Mouse (Mus musculus) brain, embryonic 14.5 days (tissue): ENCODE measurements around the gene Erp29. TPM values are rescaled to one million over a fixed set of nuclear protein-coding genes. Genes with fewer than 3 reads are reported as not detected.
A peak's percentile ranks its signal among the peaks of the same experiment; 100 is the strongest.

Experiments
- DNase-seq: peaks from one replicate; pipeline ENCODE4 v3.0.0-alpha.2; 2011; ENCODE audit warnings: low read depth
- CTCF ChIP-seq: fragments of 200-500 bp; IDR thresholded peaks from 2 replicates; pipeline ENCODE4 v1.5.1; 2012; ENCODE audit warnings: inconsistent platforms, mild to moderate bottlenecking, moderate library complexity, borderline replicate concordance; ENCODE audit not compliant: insufficient read depth, insufficient read length; ENCODE audit errors: extremely low read depth
- POLR2A ChIP-seq: fragments of 200-500 bp; IDR thresholded peaks from 2 replicates; pipeline ENCODE4 v1.6.1; 2012; ENCODE audit warnings: mild to moderate bottlenecking, inconsistent platforms, borderline replicate concordance; ENCODE audit not compliant: poor library complexity, insufficient read depth, insufficient read length, severe bottlenecking; ENCODE audit errors: extremely low read depth
- polyA plus RNA-seq: library from polyadenylated mRNA; depleted of rRNA; stranded (reverse); fragments of >200 nt; gene quantifications from 2 replicates; pipeline ENCODE4 v1.2.3, GENCODE M21; 2012

The Erp29 gene
- polyA plus RNA-seq, 1 experiment: 121 TPM

DNA sequence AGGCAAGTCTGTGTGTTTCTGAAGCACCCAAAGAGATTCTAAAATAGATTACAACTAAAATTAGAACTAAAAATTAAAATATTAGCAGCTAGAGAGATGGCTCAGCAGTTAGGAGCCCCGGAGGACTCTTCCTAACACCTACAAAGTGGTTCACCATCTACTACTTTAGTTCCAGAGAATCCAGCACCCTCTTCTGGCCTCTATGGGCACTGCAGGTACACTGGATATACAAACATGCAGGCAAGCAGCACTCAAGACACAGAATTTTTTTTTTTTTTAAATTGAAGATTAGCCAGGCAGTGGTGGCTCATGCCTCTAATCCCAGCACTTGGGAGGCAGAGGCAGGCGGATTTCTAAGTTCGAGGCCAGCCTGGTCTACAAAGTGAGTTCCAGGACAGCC is 8.8 kb downstream of the Erp29 start:
- no peak for TF ChIP-seq POLR2A
- TF ChIP-seq CTCF: peak; percentile 44; the same call in 1 of the 2 replicates
- DNase-seq: peak; percentile 24

DNA sequence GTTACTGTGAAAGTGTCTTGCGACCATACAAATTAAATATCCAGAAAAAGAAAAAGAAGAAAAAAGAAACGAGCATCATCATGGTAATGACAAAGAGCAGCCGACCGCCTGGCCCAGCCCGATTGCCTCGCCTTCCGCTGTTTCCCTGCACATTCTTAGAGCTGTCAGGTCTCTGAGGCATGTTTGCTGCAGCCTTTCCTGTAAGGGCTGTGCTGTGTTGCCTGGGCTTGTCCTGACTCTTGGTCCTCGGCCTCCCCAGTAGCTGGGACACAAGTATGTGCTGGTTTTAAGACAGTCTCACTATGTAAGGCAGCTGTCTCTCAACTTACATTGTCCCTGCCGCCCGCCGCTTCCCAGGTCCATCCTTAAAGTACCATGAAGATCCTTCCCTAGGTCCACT is 13.6 kb downstream of the Erp29 start:
- no peak for DNase-seq
- TF ChIP-seq CTCF: no peak
- no peak for TF ChIP-seq POLR2A

DNA sequence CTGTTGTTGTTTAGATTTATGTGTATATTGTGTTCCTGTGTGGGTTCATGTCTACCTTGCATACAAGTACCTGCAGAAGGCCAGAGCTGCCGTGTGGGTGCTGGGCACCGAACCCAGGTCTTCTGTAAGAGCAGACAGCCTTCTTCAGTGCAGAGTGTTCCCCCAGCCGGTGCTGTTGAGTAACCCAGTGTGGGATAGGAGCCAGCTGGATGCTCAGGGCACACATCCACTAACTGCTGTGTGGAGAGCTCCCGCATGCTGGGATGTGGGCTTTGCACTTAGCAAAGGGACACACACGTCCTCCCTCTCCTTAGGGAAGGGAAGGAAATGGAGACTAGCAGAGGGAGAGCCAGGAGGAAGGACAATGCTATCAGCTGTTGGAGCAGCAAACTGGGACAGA is 14.2 kb downstream of the Erp29 start:
- TF ChIP-seq POLR2A (no peak), CTCF (no peak)
- DNase-seq: no peak

- TF ChIP-seq POLR2A (no peak), CTCF (no peak)
- DNase-seq: no peak
These were observed 23.4 kb downstream of the Erp29 start for GRCm38 (mm10) chr5:121428954-121429353.

DNA sequence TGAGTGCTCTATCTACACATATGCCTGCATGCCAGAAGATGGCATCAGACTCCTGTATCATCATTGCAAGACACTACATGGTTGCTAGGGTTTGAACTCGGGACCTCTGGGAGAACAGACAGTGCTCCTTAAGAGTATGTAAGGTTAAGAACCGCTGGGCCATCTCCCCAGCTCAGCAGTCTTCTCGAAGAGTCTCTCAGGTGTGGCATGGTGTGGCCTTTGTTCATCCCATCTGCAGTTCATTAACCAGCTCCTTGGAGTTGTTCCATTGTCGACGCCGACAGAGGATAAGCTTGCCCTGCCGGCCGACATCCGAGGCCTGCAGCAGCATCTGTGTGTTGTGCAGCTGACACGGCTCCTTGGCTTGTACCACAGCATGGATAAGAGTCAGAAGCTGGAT is 29.0 kb downstream of the Erp29 start:
- TF ChIP-seq POLR2A (no peak), CTCF (no peak)
- no peak for DNase-seq

DNA sequence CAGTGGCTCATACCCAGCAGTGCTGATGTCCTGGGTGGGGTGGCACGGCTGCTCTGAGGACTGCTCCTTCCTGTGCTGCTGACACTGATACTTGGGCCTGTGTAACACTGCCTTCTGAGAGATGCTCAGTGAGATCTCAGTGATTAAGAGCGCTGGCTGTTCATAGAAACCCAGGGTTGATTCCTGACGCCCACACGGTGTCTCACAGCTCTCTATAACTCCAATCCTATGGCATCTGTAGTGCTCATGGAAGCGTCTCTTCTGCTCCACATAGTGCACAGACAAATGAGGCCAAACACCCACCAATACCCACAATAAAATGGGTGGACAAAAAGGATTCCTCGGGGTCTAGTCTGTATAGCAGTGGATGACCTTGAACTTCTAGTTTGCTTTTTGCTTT is 29.5 kb downstream of the Erp29 start:
- DNase-seq: no peak
- TF ChIP-seq POLR2A (no peak), CTCF (no peak)

- TF ChIP-seq CTCF (no peak), POLR2A (no peak)
- no peak for DNase-seq
These were observed 31.6 kb downstream of the Erp29 start for GRCm38 (mm10) chr5:121420721-121421120.

- TF ChIP-seq POLR2A: no peak
- no peak for TF ChIP-seq CTCF
- DNase-seq: no peak
These were observed 41.3 kb downstream of the Erp29 start for GRCm38 (mm10) chr5:121410975-121411374.

- TF ChIP-seq POLR2A: no peak
- TF ChIP-seq CTCF: no peak
- no peak for DNase-seq
These were observed 44.5 kb downstream of the Erp29 start for GRCm38 (mm10) chr5:121407856-121408255.

- no peak for TF ChIP-seq POLR2A
- no peak for TF ChIP-seq CTCF
- no peak for DNase-seq
These were observed 51.5 kb downstream of the Erp29 start for GRCm38 (mm10) chr5:121400849-121401248.

GRCm38 (mm10) chr5:121400064-121400463 is 52.2 kb downstream of the Erp29 start:
- TF ChIP-seq CTCF (no peak), POLR2A (no peak)
- no peak for DNase-seq

DNA sequence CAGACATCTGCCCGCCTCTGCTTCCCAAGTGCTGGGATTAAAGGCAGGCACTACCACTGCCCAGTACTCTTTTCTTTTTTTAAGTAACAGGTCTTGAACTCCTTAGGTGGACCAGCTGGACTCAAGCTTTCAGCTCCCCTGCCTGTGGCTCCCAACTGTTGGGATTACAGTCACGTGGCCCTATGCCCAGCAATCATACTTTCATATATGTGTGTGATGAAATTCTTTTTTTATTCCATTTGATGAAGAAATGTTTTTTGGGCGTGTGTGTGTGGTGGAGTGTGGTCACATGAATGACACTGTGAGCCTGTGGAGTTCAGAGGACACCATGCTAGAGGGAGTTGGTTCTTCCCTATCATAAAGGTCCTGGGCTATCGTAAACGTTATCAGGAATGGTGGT is 52.8 kb downstream of the Erp29 start:
- TF ChIP-seq CTCF (no peak), POLR2A (no peak)
- DNase-seq: no peak
